In genomic region chr1:57940691-57941090, GRCm38 (mm10) we compare ENCODE assay signal across 14 mouse cellular contexts. TPM values are rescaled to one million over a fixed set of nuclear protein-coding genes. Genes with fewer than 3 reads are reported as not detected.
A peak's percentile ranks its signal among the peaks of the same experiment; 100 is the strongest.
DNase-seq lines count a peak whose midpoint lies in the region; ATAC-seq and TF ChIP-seq lines count a peak whose summit lies in the region.
"Had no signal": no experiment of that assay in that cellular context is flagged by ENCODE, and none has a peak within 500 bp of the region (broad histone marks: within the 10 kb centered on the region; RNA-seq: fewer than 3 reads in every experiment).

No protein-coding gene starts in this region.

- H3K4me2 ChIP-seq in hindbrain, embryonic 12.5 days (replicated peaks), result no peak overlapping the region
- no peak overlapping the region for H3K4me2 ChIP-seq in hindbrain, embryonic 11.5 days (replicated peaks; ENCODE audit: low read depth, low read length)
- H3K4me2 ChIP-seq in neural tube, embryonic 12.5 days (replicated peaks), result no peak overlapping the region
- no peak overlapping the region for H3K4me2 ChIP-seq in hindbrain, postnatal 0 days (ENCODE audit: low read depth, low read length)
- H3K4me2 ChIP-seq: heart, embryonic 15.5 days; intestine, embryonic 15.5 days; liver, embryonic 13.5 days had no signal

- DNase-seq in hindbrain, embryonic 11.5 days (ENCODE audit: low spot score), result no peak
- DNase-seq in neural tube, embryonic 10.5 days (ENCODE audit: extremely low spot score, low spot score), result no peak
- DNase-seq in hindbrain, postnatal 0 days (ENCODE audit: low spot score), result no peak
- DNase-seq in natural killer cell, adult 2 months (ENCODE audit: low spot score in 2 of 2), result no peak
- DNase-seq in ovary, postnatal 10 days (ENCODE audit: low spot score), result no peak
- DNase-seq in urinary bladder, postnatal 10 days (ENCODE audit: low spot score), result no peak
- DNase-seq: adrenal gland, postnatal 10 days; cerebellum, postnatal 14 days; liver, embryonic 13.5 days had no signal

- no peaks in the 10 kb centered on the region for H3K27me3 ChIP-seq in hindbrain, embryonic 12.5 days
- no peaks in the 10 kb centered on the region for H3K27me3 ChIP-seq in hindbrain, embryonic 11.5 days (ENCODE audit: control insufficient read depth, insufficient read depth, low read length)
- no peaks in the 10 kb centered on the region for H3K27me3 ChIP-seq in neural tube, embryonic 12.5 days (replicated peaks)
- H3K27me3 ChIP-seq in hindbrain, postnatal 0 days (ENCODE audit: insufficient read depth, low read length), result no peaks in the 10 kb centered on the region
- H3K27me3 ChIP-seq: heart, embryonic 15.5 days; intestine, embryonic 15.5 days; liver, embryonic 13.5 days had no signal

- no peak overlapping the region for H3K9ac ChIP-seq in hindbrain, embryonic 12.5 days
- H3K9ac ChIP-seq in hindbrain, embryonic 11.5 days (ENCODE audit: low read depth, low read length), result no peak overlapping the region
- no peak overlapping the region for H3K9ac ChIP-seq in neural tube, embryonic 12.5 days
- H3K9ac ChIP-seq in hindbrain, postnatal 0 days (replicated peaks; ENCODE audit: low read length), result no peak overlapping the region
- H3K9ac ChIP-seq: heart, embryonic 15.5 days; intestine, embryonic 15.5 days; liver, embryonic 13.5 days had no signal

- no peak overlapping the region for H3K27ac ChIP-seq in hindbrain, embryonic 12.5 days
- no peak overlapping the region for H3K27ac ChIP-seq in hindbrain, embryonic 11.5 days (ENCODE audit: low read depth, low read length)
- H3K27ac ChIP-seq in neural tube, embryonic 12.5 days, result no peak overlapping the region
- no peak overlapping the region for H3K27ac ChIP-seq in hindbrain, postnatal 0 days
- H3K27ac ChIP-seq: heart, embryonic 15.5 days; intestine, embryonic 15.5 days; liver, embryonic 13.5 days had no signal

- no peaks in the 10 kb centered on the region for H3K9me3 ChIP-seq in hindbrain, embryonic 12.5 days (replicated peaks)
- H3K9me3 ChIP-seq in hindbrain, embryonic 11.5 days (ENCODE audit: control insufficient read depth, low read length), result no peaks in the 10 kb centered on the region
- H3K9me3 ChIP-seq in neural tube, embryonic 12.5 days, result no peaks in the 10 kb centered on the region
- no peaks in the 10 kb centered on the region for H3K9me3 ChIP-seq in hindbrain, postnatal 0 days (ENCODE audit: low read length)
- H3K9me3 ChIP-seq: heart, embryonic 15.5 days; intestine, embryonic 15.5 days; liver, embryonic 13.5 days had no signal

- TF ChIP-seq CTCF in hindbrain, postnatal 0 days (IDR thresholded peaks at IDR 0.05; ENCODE audit: low read depth), result no peak

- H3K36me3 ChIP-seq in hindbrain, embryonic 12.5 days, result peaks cover 10% of the 10 kb centered on the region; the same call in 1 of the 2 replicates
- no peaks in the 10 kb centered on the region for H3K36me3 ChIP-seq in hindbrain, embryonic 11.5 days (ENCODE audit: control insufficient read depth, insufficient read depth, low read length)
- peaks cover 6% of the 10 kb centered on the region; the same call in 1 of the 2 replicates for H3K36me3 ChIP-seq in neural tube, embryonic 12.5 days
- H3K36me3 ChIP-seq in hindbrain, postnatal 0 days (ENCODE audit: insufficient read depth, low read length), result peaks cover 7% of the 10 kb centered on the region
- H3K36me3 ChIP-seq: intestine, embryonic 15.5 days had no signal

- 56% methylated on average over 10 of the region's 10 CpGs for WGBS in hindbrain, embryonic 12.5 days
- WGBS in hindbrain, embryonic 11.5 days, result 67% methylated on average over 10 of the region's 10 CpGs
- 28% methylated on average over 10 of the region's 10 CpGs for WGBS in neural tube, embryonic 12.5 days
- WGBS in hindbrain, postnatal 0 days, result 46% methylated on average over 10 of the region's 10 CpGs

- ATAC-seq in hindbrain, embryonic 12.5 days (ENCODE audit: low FRiP score), result 0 out of 2 replicates have a peak, but pooled peaks have one; percentile 21
- ATAC-seq in hindbrain, embryonic 11.5 days (ENCODE audit: low FRiP score), result no peak
- ATAC-seq in neural tube, embryonic 12.5 days (ENCODE audit: low FRiP score, low read depth), result peak; percentile 49; the same call in 1 of the 2 replicates
- peak; percentile 30; the same call in 1 of the 2 replicates for ATAC-seq in hindbrain, postnatal 0 days
- ATAC-seq: intestine, embryonic 15.5 days; lung, postnatal 0 days had no signal

- H3K4me1 ChIP-seq in hindbrain, embryonic 12.5 days, result peaks cover 17% of the 10 kb centered on the region
- H3K4me1 ChIP-seq in hindbrain, embryonic 11.5 days (replicated peaks; ENCODE audit: control insufficient read depth, insufficient read depth, low read length), result no peaks in the 10 kb centered on the region
- peaks cover 15% of the 10 kb centered on the region for H3K4me1 ChIP-seq in neural tube, embryonic 12.5 days
- no peaks in the 10 kb centered on the region for H3K4me1 ChIP-seq in hindbrain, postnatal 0 days (ENCODE audit: insufficient read depth, low read length)
- H3K4me1 ChIP-seq: heart, embryonic 15.5 days; intestine, embryonic 15.5 days; liver, embryonic 13.5 days had no signal

- H3K4me3 ChIP-seq in hindbrain, embryonic 12.5 days, result no peak overlapping the region
- no peak overlapping the region for H3K4me3 ChIP-seq in hindbrain, embryonic 11.5 days (ENCODE audit: low read depth, low read length)
- no peak overlapping the region for H3K4me3 ChIP-seq in neural tube, embryonic 12.5 days
- no peak overlapping the region for H3K4me3 ChIP-seq in hindbrain, postnatal 0 days (ENCODE audit: low read length)
- H3K4me3 ChIP-seq: heart, embryonic 15.5 days; intestine, embryonic 15.5 days; liver, embryonic 13.5 days had no signal

RNA-seq across cellular contexts. Expression of gene Sgo2a, which starts 55.1 kb away (rescaled TPM):
- polyA plus RNA-seq in hindbrain, embryonic 12.5 days (2016; fragmentation: Nextera tagmentation; extraction: Ambion mirVana), result 17.3 and 18.0 TPM in 2 replicates
- 25.9 and 26.0 TPM in 2 replicates for polyA plus RNA-seq in hindbrain, embryonic 11.5 days (2014; fragmentation: Nextera tagmentation; extraction: Ambion mirVana)
- polyA plus RNA-seq in neural tube, embryonic 12.5 days (2016; fragmentation: Nextera tagmentation; extraction: Ambion mirVana), result 14.3 and 14.8 TPM in 2 replicates
- 3.5 TPM in 2 replicates for total RNA-seq in hindbrain, postnatal 0 days (2014; rRNA removed)
- 2.8 and 4.0 TPM in 2 replicates for polyA plus RNA-seq in hindbrain, postnatal 0 days (2015; fragmentation: Nextera tagmentation; extraction: Ambion mirVana)
